Comparison of ENCODE assay signal across 25 mouse cellular contexts in the genomic region with DNA sequence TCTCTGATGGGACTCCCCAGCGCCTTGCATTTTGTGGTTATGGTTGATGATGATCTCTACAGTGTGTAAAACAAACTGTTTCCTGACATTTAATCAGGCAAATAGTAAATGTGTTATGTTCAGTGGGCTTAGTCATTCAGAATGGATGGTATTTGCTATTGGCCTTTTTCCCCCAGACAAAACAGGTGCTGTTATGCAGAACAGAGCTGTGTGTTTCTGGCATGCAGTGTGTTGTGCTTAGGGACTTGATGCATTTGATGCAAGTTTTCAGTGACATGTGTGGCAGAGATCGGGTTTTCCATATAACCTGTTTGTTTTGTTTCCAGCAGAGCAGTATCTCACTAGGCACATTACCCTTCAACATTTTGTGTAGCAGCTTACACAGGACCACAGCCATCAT.
"Had no signal": no experiment of that assay in that cellular context is flagged by ENCODE, and none has a peak within 500 bp of the region (broad histone marks: within the 10 kb centered on the region; RNA-seq: fewer than 3 reads in every experiment).

No protein-coding gene starts in this region.

- ATAC-seq: forebrain, postnatal 0 days; hindbrain, embryonic 16.5 days; intestine, embryonic 16.5 days had no signal

- H3K27me3 ChIP-seq: heart, embryonic 13.5 days; heart, embryonic 15.5 days; kidney, embryonic 15.5 days; limb, embryonic 13.5 days; limb, embryonic 15.5 days had no signal

- H3K4me1 ChIP-seq: kidney, embryonic 15.5 days; limb, embryonic 15.5 days had no signal

- H3K9me3 ChIP-seq: heart, embryonic 13.5 days; heart, embryonic 15.5 days; kidney, embryonic 15.5 days; limb, embryonic 13.5 days; limb, embryonic 15.5 days had no signal

- H3K4me2 ChIP-seq: heart, embryonic 11.5 days; heart, embryonic 13.5 days; heart, embryonic 15.5 days; hindbrain, embryonic 14.5 days; kidney, embryonic 15.5 days; limb, embryonic 13.5 days; limb, embryonic 15.5 days had no signal

- H3K9ac ChIP-seq: forebrain, postnatal 0 days; heart, embryonic 13.5 days; heart, embryonic 15.5 days; hindbrain, embryonic 14.5 days; kidney, embryonic 15.5 days; limb, embryonic 13.5 days; limb, embryonic 15.5 days had no signal

- H3K27ac ChIP-seq: heart, adult 2 months; heart, embryonic 13.5 days; heart, embryonic 15.5 days; hindbrain, embryonic 14.5 days; kidney, embryonic 15.5 days; kidney, postnatal 0 days; limb, embryonic 13.5 days; limb, embryonic 15.5 days had no signal

- H3K4me3 ChIP-seq: heart, adult 2 months; heart, embryonic 13.5 days; heart, embryonic 15.5 days; kidney, embryonic 15.5 days; limb, embryonic 13.5 days; limb, embryonic 15.5 days had no signal

- DNase-seq: forebrain, postnatal 0 days; gastrocnemius, postnatal 14 days; gastrocnemius, postnatal 36 days; heart, adult 11 months; heart, adult 2 months; heart, postnatal 14 days; heart, postnatal 36 days; kidney, adult 11 months; kidney, adult 2 months; kidney, adult 9 months; kidney, postnatal 14 days; kidney, postnatal 36 days; layer of hippocampus, adult 9-11 months; layer of hippocampus, postnatal 36 days; left cerebral cortex, postnatal 4 days had no signal
